ENCODE assay signal across 29 mouse cellular contexts in genomic region chr9:40229479-40229878, GRCm38 (mm10). TPM values are rescaled to one million over a fixed set of nuclear protein-coding genes. Genes with fewer than 3 reads are reported as not detected.
DNase-seq lines count a peak whose midpoint lies in the region; ATAC-seq lines count a peak whose summit lies in the region.
"Had no signal": no experiment of that assay in that cellular context is flagged by ENCODE, and none has a peak within 500 bp of the region (broad histone marks: within the 10 kb centered on the region; RNA-seq: fewer than 3 reads in every experiment).

No protein-coding gene starts in this region.

- H3K4me3 ChIP-seq in embryonic facial prominence, embryonic 14.5 days (ENCODE audit: low read depth, low read length) = no peak overlapping the region
- H3K4me3 ChIP-seq in embryonic facial prominence, embryonic 10.5 days = no peak overlapping the region
- H3K4me3 ChIP-seq in midbrain, embryonic 12.5 days = no peak overlapping the region
- no peak overlapping the region for H3K4me3 ChIP-seq in midbrain, embryonic 13.5 days (replicated peaks)
- H3K4me3 ChIP-seq: embryonic facial prominence, embryonic 12.5 days; embryonic facial prominence, embryonic 15.5 days; erythroblast, embryonic 14.5 days; forebrain, embryonic 10.5 days; forebrain, embryonic 12.5 days had no signal

- H3K9ac ChIP-seq in embryonic facial prominence, embryonic 14.5 days (ENCODE audit: low read depth, low read length) = no peak overlapping the region
- no peak overlapping the region for H3K9ac ChIP-seq in midbrain, embryonic 12.5 days (replicated peaks)
- H3K9ac ChIP-seq in midbrain, embryonic 13.5 days (replicated peaks) = no peak overlapping the region
- H3K9ac ChIP-seq: embryonic facial prominence, embryonic 12.5 days; embryonic facial prominence, embryonic 15.5 days; forebrain, embryonic 12.5 days had no signal

- 56% methylated on average over 5 of the region's 5 CpGs for WGBS in embryonic facial prominence, embryonic 14.5 days
- 74% methylated on average over 5 of the region's 5 CpGs for WGBS in embryonic facial prominence, embryonic 10.5 days
- WGBS in midbrain, embryonic 12.5 days = 62% methylated on average over 5 of the region's 5 CpGs
- 56% methylated on average over 5 of the region's 5 CpGs for whole genome bisulfite sequencing in midbrain, embryonic 13.5 days

- H3K9me3 ChIP-seq in embryonic facial prominence, embryonic 14.5 days (ENCODE audit: control insufficient read depth, low read length) = no peaks in the 10 kb centered on the region
- H3K9me3 ChIP-seq in embryonic facial prominence, embryonic 10.5 days = 0 out of 2 replicates have a peak, but pooled peaks cover 2% of the 10 kb centered on the region
- 0 out of 2 replicates have a peak, but pooled peaks cover 3% of the 10 kb centered on the region for H3K9me3 ChIP-seq in midbrain, embryonic 12.5 days
- 0 out of 2 replicates have a peak, but pooled peaks cover 2% of the 10 kb centered on the region for H3K9me3 ChIP-seq in midbrain, embryonic 13.5 days
- H3K9me3 ChIP-seq: embryonic facial prominence, embryonic 12.5 days; embryonic facial prominence, embryonic 15.5 days; forebrain, embryonic 12.5 days had no signal

- no peaks in the 10 kb centered on the region for H3K4me1 ChIP-seq in embryonic facial prominence, embryonic 14.5 days (ENCODE audit: control insufficient read depth, insufficient read depth, low read length)
- peaks cover 1% of the 10 kb centered on the region; the same call in 1 of the 2 replicates for H3K4me1 ChIP-seq in embryonic facial prominence, embryonic 10.5 days
- H3K4me1 ChIP-seq in midbrain, embryonic 12.5 days = peaks cover 4% of the 10 kb centered on the region; the same call in 1 of the 2 replicates
- peaks cover 10% of the 10 kb centered on the region; the same call in 1 of the 2 replicates for H3K4me1 ChIP-seq in midbrain, embryonic 13.5 days (replicated peaks)
- H3K4me1 ChIP-seq: embryonic facial prominence, embryonic 12.5 days; embryonic facial prominence, embryonic 15.5 days; forebrain, embryonic 10.5 days; forebrain, embryonic 12.5 days had no signal

- H3K27me3 ChIP-seq in embryonic facial prominence, embryonic 14.5 days (replicated peaks; ENCODE audit: control insufficient read depth, insufficient read depth, low read length) = no peaks in the 10 kb centered on the region; the same call in 1 of the 2 replicates
- no peaks in the 10 kb centered on the region for H3K27me3 ChIP-seq in embryonic facial prominence, embryonic 10.5 days (replicated peaks; ENCODE audit: low read depth, poor library complexity, severe bottlenecking)
- H3K27me3 ChIP-seq in midbrain, embryonic 12.5 days = no peaks in the 10 kb centered on the region; the same call in 1 of the 2 replicates
- H3K27me3 ChIP-seq in midbrain, embryonic 13.5 days = no peaks in the 10 kb centered on the region
- H3K27me3 ChIP-seq: CH12.LX; embryonic facial prominence, embryonic 12.5 days; forebrain, embryonic 12.5 days had no signal

- no peak overlapping the region for H3K4me2 ChIP-seq in embryonic facial prominence, embryonic 14.5 days (ENCODE audit: low read depth, low read length)
- no peak overlapping the region for H3K4me2 ChIP-seq in midbrain, embryonic 12.5 days (replicated peaks)
- H3K4me2 ChIP-seq in midbrain, embryonic 13.5 days (replicated peaks) = no peak overlapping the region
- H3K4me2 ChIP-seq: embryonic facial prominence, embryonic 12.5 days; embryonic facial prominence, embryonic 15.5 days; forebrain, embryonic 12.5 days had no signal

- no peaks in the 10 kb centered on the region for H3K36me3 ChIP-seq in embryonic facial prominence, embryonic 14.5 days (ENCODE audit: control insufficient read depth, insufficient read depth, low read length)
- H3K36me3 ChIP-seq in embryonic facial prominence, embryonic 10.5 days (replicated peaks) = no peaks in the 10 kb centered on the region
- H3K36me3 ChIP-seq in midbrain, embryonic 12.5 days = no peaks in the 10 kb centered on the region
- no peaks in the 10 kb centered on the region for H3K36me3 ChIP-seq in midbrain, embryonic 13.5 days
- H3K36me3 ChIP-seq: embryonic facial prominence, embryonic 12.5 days; embryonic facial prominence, embryonic 15.5 days; forebrain, embryonic 10.5 days; forebrain, embryonic 12.5 days; G1E had no signal

- H3K27ac ChIP-seq in embryonic facial prominence, embryonic 14.5 days (replicated peaks; ENCODE audit: low read depth, low read length) = no peak overlapping the region
- no peak overlapping the region for H3K27ac ChIP-seq in embryonic facial prominence, embryonic 10.5 days (replicated peaks)
- H3K27ac ChIP-seq in midbrain, embryonic 12.5 days (replicated peaks) = no peak overlapping the region
- no peak overlapping the region for H3K27ac ChIP-seq in midbrain, embryonic 13.5 days
- H3K27ac ChIP-seq: embryonic facial prominence, embryonic 12.5 days; embryonic facial prominence, embryonic 15.5 days; forebrain, embryonic 10.5 days; forebrain, embryonic 12.5 days had no signal

- peak; percentile 31; the same call in 1 of the 2 replicates for ATAC-seq in embryonic facial prominence, embryonic 14.5 days (ENCODE audit: low read depth)
- ATAC-seq in midbrain, embryonic 12.5 days (ENCODE audit: low FRiP score, low read depth) = peak; percentile 50; the same call in 1 of the 2 replicates
- no peak for ATAC-seq in midbrain, embryonic 13.5 days
- ATAC-seq: CD4-positive, CD25-positive, alpha-beta regulatory T cell, adult 4 months; forebrain, embryonic 14.5 days; forebrain, embryonic 16.5 days had no signal

- DNase-seq in embryonic facial prominence, embryonic 14.5 days (ENCODE audit: low spot score) = peak; percentile 55
- DNase-seq in embryonic facial prominence, embryonic 10.5 days (ENCODE audit: low spot score) = no peak
- peak; percentile 14 for DNase-seq in MN1 (ENCODE audit: low spot score)
- no peak for DNase-seq in adrenal gland, postnatal 4 days (ENCODE audit: low spot score in 2 of 2)
- no peak for DNase-seq in ovary, postnatal 36 days (ENCODE audit: low spot score)
- DNase-seq: adrenal gland, adult 2 months; adrenal gland, postnatal 10 days; adrenal gland, postnatal 25 days; B cell, adult 2 months; cerebellum, adult 11-12 months; cerebellum, adult 2 months; cerebellum, adult 9-10 months; cerebellum, postnatal 10 days; cerebellum, postnatal 25 days; embryo, embryonic 11 days had no signal

RNA-seq across cellular contexts. Expression of gene Zfp202, which starts 37.4 kb away (rescaled TPM):
- 5.7 and 6.1 TPM in 2 replicates for polyA plus RNA-seq in embryonic facial prominence, embryonic 14.5 days (2014; fragmentation: Nextera tagmentation; extraction: Ambion mirVana)
- polyA plus RNA-seq in embryonic facial prominence, embryonic 10.5 days (2016; fragmentation: Nextera tagmentation; extraction: Ambion mirVana) = 6.6 and 7.8 TPM in 2 replicates
- 8.4 and 9.1 TPM in 2 replicates for polyA plus RNA-seq in midbrain, embryonic 12.5 days (2016; fragmentation: Nextera tagmentation; extraction: Ambion mirVana)
- polyA plus RNA-seq in midbrain, embryonic 13.5 days (2015; fragmentation: Nextera tagmentation; extraction: Ambion mirVana) = 9.5 and 9.6 TPM in 2 replicates
- total RNA-seq in adrenal gland, postnatal 4 days (2021) = 1 to 10 TPM; 8.0 to 8.1 TPM

RNA-seq across cellular contexts. Expression of gene Scn3b, which starts 39.5 kb away (rescaled TPM):
- polyA plus RNA-seq in embryonic facial prominence, embryonic 14.5 days (2014; fragmentation: Nextera tagmentation; extraction: Ambion mirVana) = 34.7 and 42.9 TPM in 2 replicates
- polyA plus RNA-seq in embryonic facial prominence, embryonic 10.5 days (2016; fragmentation: Nextera tagmentation; extraction: Ambion mirVana) = 2.2 and 2.7 TPM in 2 replicates
- polyA plus RNA-seq in midbrain, embryonic 12.5 days (2016; fragmentation: Nextera tagmentation; extraction: Ambion mirVana) = 34.4 and 35.1 TPM in 2 replicates
- 86.5 and 89.4 TPM in 2 replicates for polyA plus RNA-seq in midbrain, embryonic 13.5 days (2015; fragmentation: Nextera tagmentation; extraction: Ambion mirVana)
- total RNA-seq in adrenal gland, postnatal 4 days (2021) = 10 to 100 TPM; 12.6 to 17.1 TPM
- polyA plus RNA-seq: erythroblast, embryonic 14.5 days; G1E had no signal

RNA-seq across cellular contexts. Expression of gene Olfr986, which starts 48.8 kb away (rescaled TPM):
- not detected in 2 replicates for polyA plus RNA-seq in embryonic facial prominence, embryonic 14.5 days (2014; fragmentation: Nextera tagmentation; extraction: Ambion mirVana)
- polyA plus RNA-seq in embryonic facial prominence, embryonic 10.5 days (2016; fragmentation: Nextera tagmentation; extraction: Ambion mirVana) = not detected in 2 replicates
- polyA plus RNA-seq in midbrain, embryonic 12.5 days (2016; fragmentation: Nextera tagmentation; extraction: Ambion mirVana) = not detected in 2 replicates
- polyA plus RNA-seq in midbrain, embryonic 13.5 days (2015; fragmentation: Nextera tagmentation; extraction: Ambion mirVana) = 0.08 TPM in 1 of 2 replicates, not detected in the other
- not detected for total RNA-seq in adrenal gland, postnatal 4 days (2021)
- total RNA-seq: adrenal gland, adult 2 months; adrenal gland, postnatal 10 days; adrenal gland, postnatal 25 days had no signal
- polyA plus RNA-seq: adrenal gland, adult 2 months; CD4-positive, CD25-positive, alpha-beta regulatory T cell, adult 4 months; cerebellum, adult 2 months; cortical plate, adult 2 months; embryonic facial prominence, embryonic 15.5 days; erythroblast, embryonic 14.5 days; forebrain, embryonic 10.5 days; forebrain, embryonic 12.5 days; forebrain, embryonic 14.5 days; forebrain, embryonic 16.5 days; frontal cortex, adult 2 months; G1E had no signal

Comparison
In these comparisons a context has a peak if more than half of its experiments do, and no peak if none do; other contexts are left out.
1. DNase-seq: peak in embryonic facial prominence, embryonic 14.5 days (single experiment) and MN1 (single experiment); none in embryonic facial prominence, embryonic 10.5 days (single experiment), adrenal gland, postnatal 4 days (0 of 2) and ovary, postnatal 36 days (single experiment).